Mouse (Mus musculus): ENCODE data around the gene Hipk2. TPM values are rescaled to one million over a fixed set of nuclear protein-coding genes. Genes with fewer than 3 reads are reported as not detected.

Gene Hipk2
- polyA plus RNA-seq, 1 experiment from 2014 or later = 27.4 TPM

DNA sequence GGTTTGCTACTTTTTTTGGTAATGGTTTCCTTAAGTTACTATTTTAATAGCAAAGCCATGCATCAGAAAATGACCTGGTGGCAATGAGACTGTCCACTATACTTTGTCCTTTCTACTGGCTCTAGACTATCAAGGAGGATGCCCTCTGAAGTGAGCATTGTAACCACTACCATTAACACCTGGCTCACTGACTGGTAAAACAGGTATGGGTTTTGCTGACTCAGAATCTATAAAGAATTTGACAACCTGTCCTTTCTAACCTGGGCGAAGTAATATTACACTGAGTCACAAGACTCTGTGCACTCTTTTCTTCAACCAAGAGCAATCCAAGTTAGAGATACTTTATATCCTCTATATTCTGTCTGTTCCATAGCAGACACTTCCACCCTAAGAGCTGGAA is 7.0 kb downstream of the Hipk2 start:
- DNase-seq (ENCODE audit: low spot score) (no peak), ATAC-seq (replicated peaks; ENCODE audit: low FRiP score) (no peak)
- H3K27me3 ChIP-seq (replicated peaks; ENCODE audit: control insufficient read depth, insufficient read depth, low read length) = no peaks in the 10 kb centered on the region
- WGBS = 88% methylated on average over 1 of the region's 1 CpGs
- H3K9me3 ChIP-seq (ENCODE audit: control insufficient read depth, low read length) = no peaks in the 10 kb centered on the region
- H3K36me3 ChIP-seq (ENCODE audit: control insufficient read depth, insufficient read depth, low read length) = peaks cover 4% of the 10 kb centered on the region; the same call in 1 of the 2 replicates
- H3K27ac ChIP-seq (ENCODE audit: low read depth, low read length) = no peak overlapping the region
- no peak overlapping the region for H3K4me3 ChIP-seq (ENCODE audit: low read depth, low read length)
- peaks cover 76% of the 10 kb centered on the region for H3K4me1 ChIP-seq (replicated peaks; ENCODE audit: control insufficient read depth, insufficient read depth, low read length)
- H3K9ac ChIP-seq (ENCODE audit: low read depth, low read length) = no peak overlapping the region
- no peak overlapping the region for H3K4me2 ChIP-seq

DNA sequence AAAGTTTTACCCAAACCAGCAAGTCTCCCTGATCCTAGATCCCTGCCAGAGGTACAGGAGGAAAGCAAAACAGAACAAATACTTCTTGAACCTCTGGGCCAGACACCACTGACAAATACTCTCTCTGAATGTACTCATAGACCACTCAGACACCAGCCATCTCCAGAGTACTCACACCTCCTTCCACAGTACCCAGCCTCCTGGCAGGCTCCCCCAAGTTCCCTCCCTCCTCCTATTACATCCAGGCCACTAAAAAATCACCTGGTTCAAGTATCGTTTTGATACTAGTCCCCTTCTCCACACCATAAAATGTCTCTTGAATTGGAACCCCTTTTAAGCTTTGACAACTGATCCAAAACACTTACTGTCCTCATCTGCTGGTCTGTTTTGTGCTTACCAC is 8.7 kb downstream of the Hipk2 start:
- Histone ChIP-seq H3K27ac (ENCODE audit: low read depth, low read length) (no peak overlapping the region), H3K9ac (ENCODE audit: low read depth, low read length) (no peak overlapping the region), H3K9me3 (ENCODE audit: control insufficient read depth, low read length) (no peaks in the 10 kb centered on the region), H3K4me2 (no peak overlapping the region), H3K4me1 (replicated peaks; ENCODE audit: control insufficient read depth, insufficient read depth, low read length) (peaks cover 69% of the 10 kb centered on the region), H3K27me3 (replicated peaks; ENCODE audit: control insufficient read depth, insufficient read depth, low read length) (no peaks in the 10 kb centered on the region), H3K36me3 (ENCODE audit: control insufficient read depth, insufficient read depth, low read length) (peaks cover 4% of the 10 kb centered on the region; the same call in 1 of the 2 replicates), H3K4me3 (ENCODE audit: low read depth, low read length) (no peak overlapping the region)
- no peak for ATAC-seq (replicated peaks; ENCODE audit: low FRiP score)
- WGBS = 61% methylated on average over 1 of the region's 1 CpGs
- no peak for DNase-seq (ENCODE audit: low spot score)

DNA sequence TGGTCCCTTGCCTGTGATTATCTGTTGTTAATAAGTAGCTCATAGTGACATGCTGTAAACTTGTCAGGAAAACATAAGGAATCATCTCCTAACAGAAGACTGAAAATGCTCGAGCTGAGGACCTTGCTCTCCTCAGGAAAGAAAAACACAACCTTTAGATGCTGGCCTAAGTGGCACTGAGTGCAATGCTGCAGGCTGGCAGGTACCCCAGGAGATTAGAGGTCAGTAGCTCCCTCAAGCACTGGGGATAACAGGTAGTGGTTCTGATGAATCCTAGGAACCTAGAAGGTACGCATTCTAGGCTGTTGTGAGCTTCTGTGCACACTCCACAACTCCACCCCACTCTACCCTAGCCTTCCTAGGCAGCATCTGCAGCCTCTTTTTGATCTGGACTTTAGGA is 9.2 kb downstream of the Hipk2 start:
- Histone ChIP-seq H3K27ac (ENCODE audit: low read depth, low read length) (no peak overlapping the region), H3K4me3 (ENCODE audit: low read depth, low read length) (no peak overlapping the region), H3K27me3 (replicated peaks; ENCODE audit: control insufficient read depth, insufficient read depth, low read length) (no peaks in the 10 kb centered on the region), H3K4me2 (no peak overlapping the region), H3K4me1 (replicated peaks; ENCODE audit: control insufficient read depth, insufficient read depth, low read length) (peaks cover 63% of the 10 kb centered on the region), H3K36me3 (ENCODE audit: control insufficient read depth, insufficient read depth, low read length) (peaks cover 4% of the 10 kb centered on the region; the same call in 1 of the 2 replicates), H3K9ac (ENCODE audit: low read depth, low read length) (no peak overlapping the region), H3K9me3 (ENCODE audit: control insufficient read depth, low read length) (no peaks in the 10 kb centered on the region)
- ATAC-seq (replicated peaks; ENCODE audit: low FRiP score) = no peak
- WGBS = 79% methylated on average over 2 of the region's 2 CpGs
- no peak for DNase-seq (ENCODE audit: low spot score)

DNA sequence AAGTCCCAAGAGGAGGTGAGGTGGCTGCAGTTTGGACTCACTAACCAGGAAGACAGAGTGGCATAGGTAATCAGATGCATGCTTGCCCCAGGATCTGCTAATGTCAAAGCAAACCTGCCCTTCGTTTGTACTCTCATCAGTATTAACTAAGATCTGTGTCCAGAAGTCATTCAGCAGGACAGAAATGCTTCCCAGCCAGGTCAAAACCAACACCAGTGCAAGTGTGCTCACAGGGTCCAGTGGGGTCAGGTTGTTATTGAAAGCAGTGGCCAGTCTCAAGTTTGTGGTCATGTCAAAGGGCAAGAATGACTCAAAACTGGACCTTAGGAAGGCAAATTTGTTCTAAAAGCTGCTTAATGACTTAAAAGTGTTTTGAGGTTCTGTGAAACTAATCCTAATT is 9.6 kb downstream of the Hipk2 start:
- no peaks in the 10 kb centered on the region for H3K27me3 ChIP-seq (replicated peaks; ENCODE audit: control insufficient read depth, insufficient read depth, low read length)
- H3K36me3 ChIP-seq (ENCODE audit: control insufficient read depth, insufficient read depth, low read length) = peaks cover 4% of the 10 kb centered on the region; the same call in 1 of the 2 replicates
- H3K9ac ChIP-seq (ENCODE audit: low read depth, low read length) = no peak overlapping the region
- DNase-seq (ENCODE audit: low spot score) = no peak
- H3K4me2 ChIP-seq = peak overlapping the region; percentile 17
- WGBS = 68% methylated on average over 1 of the region's 1 CpGs
- no peaks in the 10 kb centered on the region for H3K9me3 ChIP-seq (ENCODE audit: control insufficient read depth, low read length)
- no peak overlapping the region for H3K4me3 ChIP-seq (ENCODE audit: low read depth, low read length)
- H3K4me1 ChIP-seq (replicated peaks; ENCODE audit: control insufficient read depth, insufficient read depth, low read length) = peaks cover 62% of the 10 kb centered on the region
- ATAC-seq (replicated peaks; ENCODE audit: low FRiP score) = no peak
- no peak overlapping the region for H3K27ac ChIP-seq (ENCODE audit: low read depth, low read length)

DNA sequence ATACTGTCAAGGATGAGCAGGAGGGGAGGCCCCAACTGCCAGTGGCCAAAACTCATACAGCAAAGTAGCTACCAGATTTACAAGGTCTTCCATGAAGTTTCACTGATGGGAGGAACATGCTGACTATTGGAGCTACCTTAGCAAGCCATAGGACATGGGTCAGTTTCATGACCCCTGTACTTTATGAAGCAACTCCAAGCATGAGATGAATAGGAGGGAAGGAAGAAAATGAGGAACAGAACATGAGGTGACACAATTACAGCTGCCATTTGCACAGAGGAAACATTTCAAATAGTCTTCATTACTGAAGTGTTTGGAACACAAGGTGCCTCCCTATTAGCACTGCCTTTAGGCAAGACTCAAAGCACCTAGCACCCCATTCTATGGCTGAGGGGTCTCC is 10.2 kb downstream of the Hipk2 start:
- peaks cover 4% of the 10 kb centered on the region; the same call in 1 of the 2 replicates for H3K36me3 ChIP-seq (ENCODE audit: control insufficient read depth, insufficient read depth, low read length)
- H3K9me3 ChIP-seq (ENCODE audit: control insufficient read depth, low read length) = no peaks in the 10 kb centered on the region
- ATAC-seq (replicated peaks; ENCODE audit: low FRiP score) (no peak), DNase-seq (ENCODE audit: low spot score) (no peak)
- no peak overlapping the region for H3K9ac ChIP-seq (ENCODE audit: low read depth, low read length)
- no peaks in the 10 kb centered on the region for H3K27me3 ChIP-seq (replicated peaks; ENCODE audit: control insufficient read depth, insufficient read depth, low read length)
- no peak overlapping the region for H3K4me3 ChIP-seq (ENCODE audit: low read depth, low read length)
- peaks cover 64% of the 10 kb centered on the region for H3K4me1 ChIP-seq (replicated peaks; ENCODE audit: control insufficient read depth, insufficient read depth, low read length)
- H3K4me2 ChIP-seq = peak overlapping the region; percentile 17
- H3K27ac ChIP-seq (ENCODE audit: low read depth, low read length) = no peak overlapping the region

DNA sequence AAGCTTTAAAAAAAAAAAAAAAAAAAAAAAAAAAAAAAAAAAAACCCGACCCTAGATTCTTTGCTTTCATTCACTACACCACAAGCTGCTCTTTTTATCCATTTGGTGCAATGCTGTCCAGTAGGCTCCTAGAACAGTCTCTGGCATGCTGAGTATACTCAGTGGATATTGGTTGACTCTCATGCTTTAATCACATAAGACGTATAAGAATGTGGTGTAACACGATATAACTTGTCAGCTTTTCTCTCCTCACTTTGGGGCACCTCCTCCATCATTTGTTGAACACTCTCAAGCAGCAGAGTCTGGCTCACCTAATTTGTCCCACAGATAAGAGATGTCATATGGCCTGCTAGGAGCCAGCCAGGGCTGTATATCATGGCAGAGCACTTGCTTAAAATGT is 12.4 kb downstream of the Hipk2 start:
- Histone ChIP-seq H3K36me3 (ENCODE audit: control insufficient read depth, insufficient read depth, low read length) (no peaks in the 10 kb centered on the region), H3K4me2 (no peak overlapping the region), H3K9ac (ENCODE audit: low read depth, low read length) (no peak overlapping the region), H3K4me1 (replicated peaks; ENCODE audit: control insufficient read depth, insufficient read depth, low read length) (peaks cover 74% of the 10 kb centered on the region), H3K27me3 (replicated peaks; ENCODE audit: control insufficient read depth, insufficient read depth, low read length) (no peaks in the 10 kb centered on the region), H3K9me3 (ENCODE audit: control insufficient read depth, low read length) (no peaks in the 10 kb centered on the region), H3K27ac (ENCODE audit: low read depth, low read length) (no peak overlapping the region; the same call in 1 of the 2 replicates), H3K4me3 (ENCODE audit: low read depth, low read length) (no peak overlapping the region)
- ATAC-seq (replicated peaks; ENCODE audit: low FRiP score) (peak; percentile 67), DNase-seq (ENCODE audit: low spot score) (no peak)
- WGBS = 40% methylated on average over 3 of the region's 3 CpGs

DNA sequence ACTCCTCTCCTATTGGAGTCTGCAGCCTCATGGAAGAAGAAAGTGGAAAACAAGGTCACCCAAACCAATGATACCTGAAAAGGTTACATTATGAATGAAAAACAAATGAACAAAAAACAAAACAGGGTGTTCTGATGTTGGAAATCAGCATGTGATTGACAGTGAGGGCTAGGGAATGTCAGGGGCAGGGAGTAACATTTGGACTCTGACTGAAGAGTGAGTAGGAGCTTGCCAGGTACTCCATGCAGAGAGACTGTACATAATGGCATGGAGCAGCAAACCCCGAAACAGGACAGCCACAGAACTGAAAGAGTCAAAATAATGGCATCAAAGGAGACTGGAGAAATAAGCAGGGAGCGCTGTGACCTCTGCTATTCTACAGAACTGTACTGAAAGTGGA is 15.7 kb downstream of the Hipk2 start:
- no peak overlapping the region for H3K27ac ChIP-seq (ENCODE audit: low read depth, low read length)
- no peak overlapping the region for H3K4me2 ChIP-seq
- no peak overlapping the region for H3K9ac ChIP-seq (ENCODE audit: low read depth, low read length)
- H3K4me1 ChIP-seq (replicated peaks; ENCODE audit: control insufficient read depth, insufficient read depth, low read length) = peaks cover 56% of the 10 kb centered on the region
- no peaks in the 10 kb centered on the region for H3K27me3 ChIP-seq (replicated peaks; ENCODE audit: control insufficient read depth, insufficient read depth, low read length)
- no peaks in the 10 kb centered on the region for H3K9me3 ChIP-seq (ENCODE audit: control insufficient read depth, low read length)
- ATAC-seq (replicated peaks; ENCODE audit: low FRiP score) (no peak), DNase-seq (ENCODE audit: low spot score) (no peak)
- no peak overlapping the region for H3K4me3 ChIP-seq (ENCODE audit: low read depth, low read length)
- WGBS = 89% methylated on average over 2 of the region's 2 CpGs
- no peaks in the 10 kb centered on the region for H3K36me3 ChIP-seq (ENCODE audit: control insufficient read depth, insufficient read depth, low read length)

DNA sequence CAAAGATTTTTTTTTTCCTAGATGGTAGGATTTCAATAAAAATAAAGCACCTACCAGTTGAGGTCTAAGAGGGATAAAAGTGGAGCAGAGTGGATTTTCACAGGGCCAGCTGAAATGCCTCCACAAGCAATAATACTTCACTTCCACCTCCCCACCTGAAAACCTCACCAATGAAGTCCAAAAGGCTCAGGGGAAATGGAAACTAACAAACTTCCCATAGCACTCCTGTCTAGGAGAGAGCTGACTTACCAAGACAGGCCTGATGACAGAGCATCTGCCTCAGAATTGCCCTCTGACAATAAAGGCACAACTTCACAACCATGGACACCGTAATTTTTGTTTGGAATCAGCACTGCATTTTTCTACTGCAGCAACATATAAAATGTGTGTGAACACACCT is 16.1 kb downstream of the Hipk2 start:
- no peak overlapping the region for H3K4me3 ChIP-seq (ENCODE audit: low read depth, low read length)
- no peaks in the 10 kb centered on the region for H3K9me3 ChIP-seq (ENCODE audit: control insufficient read depth, low read length)
- H3K4me1 ChIP-seq (replicated peaks; ENCODE audit: control insufficient read depth, insufficient read depth, low read length) = peaks cover 54% of the 10 kb centered on the region
- 95% methylated on average over 1 of the region's 1 CpGs for WGBS
- no peaks in the 10 kb centered on the region for H3K36me3 ChIP-seq (ENCODE audit: control insufficient read depth, insufficient read depth, low read length)
- no peaks in the 10 kb centered on the region for H3K27me3 ChIP-seq (replicated peaks; ENCODE audit: control insufficient read depth, insufficient read depth, low read length)
- H3K27ac ChIP-seq (ENCODE audit: low read depth, low read length) = no peak overlapping the region
- no peak overlapping the region for H3K9ac ChIP-seq (ENCODE audit: low read depth, low read length)
- DNase-seq (ENCODE audit: low spot score) (peak; percentile 25), ATAC-seq (replicated peaks; ENCODE audit: low FRiP score) (no peak)
- no peak overlapping the region for H3K4me2 ChIP-seq

DNA sequence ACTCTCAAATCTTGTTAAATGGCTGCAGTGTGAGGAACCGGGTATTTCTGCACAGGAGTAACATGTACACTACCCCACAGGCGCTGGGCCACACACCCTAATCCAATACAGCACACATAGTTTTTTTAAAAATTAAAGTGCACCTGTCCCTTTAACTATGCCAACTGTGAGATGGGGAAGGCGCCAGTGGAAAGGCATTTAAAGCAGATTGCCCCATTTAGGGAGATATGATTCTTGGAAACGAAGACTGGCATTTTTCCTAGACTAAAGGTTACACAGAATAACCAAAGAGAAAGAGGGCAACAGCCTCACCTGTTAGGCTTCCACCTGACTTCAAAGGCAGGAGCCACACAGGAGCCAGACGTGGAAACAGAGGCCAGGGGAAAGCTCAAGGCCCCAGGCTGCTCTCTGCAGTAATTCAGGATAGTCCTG is 22.4 kb downstream of the Hipk2 start:
- Histone ChIP-seq H3K27me3 (replicated peaks; ENCODE audit: control insufficient read depth, insufficient read depth, low read length) (no peaks in the 10 kb centered on the region), H3K4me3 (ENCODE audit: low read depth, low read length) (no peak overlapping the region), H3K4me1 (replicated peaks; ENCODE audit: control insufficient read depth, insufficient read depth, low read length) (peaks cover 68% of the 10 kb centered on the region), H3K9ac (ENCODE audit: low read depth, low read length) (no peak overlapping the region), H3K36me3 (ENCODE audit: control insufficient read depth, insufficient read depth, low read length) (no peaks in the 10 kb centered on the region), H3K4me2 (no peak overlapping the region), H3K9me3 (ENCODE audit: control insufficient read depth, low read length) (no peaks in the 10 kb centered on the region), H3K27ac (ENCODE audit: low read depth, low read length) (no peak overlapping the region)
- ATAC-seq (replicated peaks; ENCODE audit: low FRiP score) = no peak
- 83% methylated on average over 5 of the region's 5 CpGs for WGBS
- peak; percentile 14 for DNase-seq (ENCODE audit: low spot score)
